Mouse (Mus musculus) kidney, adult 11 months (tissue): Measurements from ENCODE around the gene Nat8f2.

ENCODE experiments used
- DNase-seq: peaks from one replicate; pipeline ENCODE4 v3.0.0; 2022

Nat8f2 gene

DNA sequence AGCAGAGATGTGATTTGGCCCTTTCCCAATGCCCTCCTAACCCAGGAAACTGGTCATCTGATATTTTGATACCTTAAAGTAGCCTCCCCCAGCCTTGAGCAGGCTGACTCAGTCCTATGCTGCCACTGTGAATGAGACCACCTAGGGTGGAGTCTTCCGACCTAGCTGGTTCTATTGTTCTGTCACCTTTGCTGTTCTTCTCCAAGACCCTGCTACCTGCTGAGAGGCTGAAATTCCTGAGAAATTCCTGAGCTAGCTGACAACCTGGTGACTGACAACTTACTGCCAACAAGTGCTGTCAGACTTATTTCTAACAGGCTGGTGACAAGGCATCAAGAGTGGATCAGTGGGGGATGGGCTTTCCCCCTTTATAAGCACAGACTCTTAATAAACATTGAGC, 50.6 kb downstream of the Nat8f2 start:
- no peak for DNase-seq
